Mouse (Mus musculus) urinary bladder, postnatal 10 days (tissue): ENCODE data around the gene Cacng2.

ENCODE experiments used
- DNase-seq: peaks from one replicate; pipeline ENCODE4 v3.0.0; 2022; ENCODE audit warnings: low spot score

Gene Cacng2

GRCm38 (mm10) chr15:78082149-78082548, 37.7 kb downstream of the Cacng2 start:
- no peak for DNase-seq

- DNase-seq = no peak
Measured at GRCm38 (mm10) chr15:78081384-78081783, 38.4 kb downstream of the Cacng2 start.

GRCm38 (mm10) chr15:78080326-78080725, 39.5 kb downstream of the Cacng2 start:
- DNase-seq = no peak

GRCm38 (mm10) chr15:78078776-78079628, 40.8 kb downstream of the Cacng2 start:
- DNase-seq = no peak

- DNase-seq = no peak
Measured at GRCm38 (mm10) chr15:78078206-78078605, 41.6 kb downstream of the Cacng2 start.

DNA sequence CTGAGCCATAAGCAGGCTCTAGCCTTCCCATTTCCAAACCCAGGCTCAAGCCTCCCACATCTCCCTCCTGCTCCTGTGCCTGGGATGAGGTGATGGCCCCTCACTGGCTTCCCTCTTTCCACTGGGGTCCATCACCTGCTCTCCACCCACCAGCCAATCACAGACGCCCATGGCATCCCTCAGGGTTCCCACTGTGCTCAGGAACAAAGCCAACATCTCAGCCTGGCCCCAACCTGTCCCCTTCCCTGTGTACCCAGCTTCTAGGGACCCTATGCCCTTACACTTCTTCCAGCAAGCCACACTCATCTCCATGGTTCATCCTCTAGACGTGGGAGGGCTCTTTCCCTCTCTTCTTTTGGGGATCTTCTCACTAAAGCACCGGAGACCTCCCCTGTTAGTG, 43.9 kb downstream of the Cacng2 start:
- DNase-seq = no peak

- no peak for DNase-seq
Measured at GRCm38 (mm10) chr15:78073109-78073508, 46.7 kb downstream of the Cacng2 start.

GRCm38 (mm10) chr15:78066475-78066874, 53.4 kb downstream of the Cacng2 start:
- DNase-seq = peak; percentile 26

DNA sequence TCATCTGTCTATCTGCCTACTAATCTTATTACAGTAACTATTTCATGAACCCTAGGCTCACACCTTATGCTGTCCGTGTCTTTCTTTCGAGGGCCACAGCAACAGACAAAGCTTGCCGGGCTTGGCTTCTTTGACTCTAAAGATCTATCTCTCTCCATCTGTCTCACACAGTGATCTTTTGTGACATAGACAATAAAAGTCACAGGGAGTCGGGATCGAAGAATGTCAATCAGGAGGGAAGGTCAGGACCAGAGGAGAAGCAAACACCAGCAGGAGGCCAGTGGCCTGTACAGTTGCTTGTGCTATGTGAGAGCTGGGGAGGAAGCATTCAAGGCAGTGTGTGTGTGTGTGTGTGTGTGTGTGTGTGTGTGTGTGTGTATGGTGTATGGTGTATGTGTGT, 54.3 kb downstream of the Cacng2 start:
- DNase-seq = no peak

- no peak for DNase-seq
Measured at GRCm38 (mm10) chr15:78064340-78064739, 55.5 kb downstream of the Cacng2 start.

DNA sequence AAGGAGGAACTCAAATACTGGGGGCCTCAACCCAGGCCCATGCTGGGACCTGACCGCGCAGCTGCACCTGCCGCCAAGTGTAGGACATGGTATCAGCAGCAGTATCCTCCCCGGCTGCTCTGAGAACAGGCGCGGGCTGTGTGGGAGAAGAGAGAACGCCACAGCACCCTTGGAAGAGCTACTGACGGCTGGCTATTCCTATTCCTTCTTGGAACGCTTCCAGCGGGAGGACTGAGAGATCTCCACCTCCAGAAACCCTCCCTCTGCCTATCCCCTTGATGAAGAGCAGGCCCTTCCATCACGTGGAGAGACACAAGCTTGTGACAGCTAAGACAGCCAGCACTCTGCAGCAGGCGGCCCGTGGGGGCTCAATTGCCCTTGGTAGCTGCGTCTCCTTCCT, 57.4 kb downstream of the Cacng2 start:
- no peak for DNase-seq

DNA sequence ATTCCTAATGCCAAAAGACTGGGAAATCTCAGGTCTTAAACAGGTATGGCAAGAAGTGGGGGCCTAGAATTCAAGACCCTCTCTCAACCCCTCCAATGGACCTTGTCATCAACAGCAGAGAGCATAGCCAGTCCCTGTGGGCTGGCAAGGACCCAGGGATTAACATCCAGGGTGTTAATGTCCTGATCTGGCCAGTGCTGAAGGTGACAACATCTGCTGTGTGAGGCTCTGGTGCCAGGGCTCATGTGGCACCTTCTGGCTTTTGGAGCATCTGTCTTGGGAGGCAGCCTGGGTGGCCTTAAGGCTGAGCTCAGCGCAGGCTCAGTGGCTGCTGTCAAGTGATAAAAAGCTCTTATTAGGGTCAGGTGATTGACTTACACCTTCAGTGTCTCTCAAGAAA, 62.9 kb downstream of the Cacng2 start:
- no peak for DNase-seq

DNA sequence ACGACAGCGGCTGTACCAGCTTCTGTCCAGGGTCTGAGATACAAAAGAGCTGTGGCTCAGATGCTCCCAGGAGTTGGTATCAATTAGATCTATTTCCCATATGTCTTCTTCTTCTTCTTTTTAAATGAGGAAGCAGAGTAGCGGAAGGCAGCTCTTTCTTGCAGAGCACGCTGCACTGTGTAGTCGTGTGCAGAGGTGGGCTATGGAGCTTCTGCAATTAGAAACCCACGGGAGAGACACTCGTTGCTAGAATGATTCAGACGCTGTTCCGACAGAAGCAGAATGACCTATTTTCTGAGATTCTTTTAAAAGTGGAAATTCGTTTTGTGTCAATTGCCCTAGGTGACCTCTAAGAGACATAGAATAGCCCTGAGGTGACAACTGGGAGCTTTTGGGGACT, 69.1 kb downstream of the Cacng2 start:
- no peak for DNase-seq

- DNase-seq = no peak
Measured at GRCm38 (mm10) chr15:78049933-78050332, 69.9 kb downstream of the Cacng2 start.

DNA sequence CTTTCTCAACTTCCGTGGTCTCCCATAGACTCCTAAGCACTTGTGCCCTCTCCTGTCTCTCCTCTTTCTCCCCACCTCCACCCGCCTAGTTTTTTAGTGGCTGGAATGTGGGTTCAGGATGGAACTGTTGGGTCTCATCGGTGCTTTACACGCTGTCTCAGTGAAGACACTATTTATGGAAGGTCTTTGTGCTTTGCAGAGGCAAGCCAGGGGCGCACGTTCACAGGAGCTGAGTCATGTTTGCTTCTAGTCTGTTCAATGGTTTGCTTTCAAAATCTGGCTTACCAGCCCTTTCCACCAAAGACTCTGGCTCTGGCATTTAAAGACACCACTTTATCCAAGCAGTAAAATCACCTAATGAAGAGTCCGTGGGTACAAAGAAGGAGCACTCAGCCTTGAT, 74.0 kb downstream of the Cacng2 start:
- no peak for DNase-seq

DNA sequence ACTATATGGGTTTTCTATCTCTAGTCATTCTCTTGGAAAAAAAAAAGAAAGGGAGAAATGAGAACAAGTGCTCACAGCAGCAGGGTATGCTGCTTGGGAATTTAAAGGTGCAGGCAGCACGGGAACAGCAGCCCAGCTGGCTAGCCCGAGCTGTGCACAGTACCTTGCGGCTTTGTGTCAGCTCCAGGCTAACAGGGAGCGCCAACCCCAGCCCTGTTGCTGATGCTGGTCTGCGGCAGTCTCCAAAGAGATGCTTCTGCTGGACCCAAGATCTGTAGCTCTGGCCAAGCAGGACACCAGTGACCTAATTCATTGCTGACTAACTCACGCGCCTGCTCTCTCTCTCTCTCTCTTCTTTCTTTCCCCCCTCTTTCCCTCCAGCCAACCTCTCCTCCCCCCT, 74.5 kb downstream of the Cacng2 start:
- no peak for DNase-seq

- no peak for DNase-seq
Measured at GRCm38 (mm10) chr15:78044826-78045225, 75.0 kb downstream of the Cacng2 start.

DNA sequence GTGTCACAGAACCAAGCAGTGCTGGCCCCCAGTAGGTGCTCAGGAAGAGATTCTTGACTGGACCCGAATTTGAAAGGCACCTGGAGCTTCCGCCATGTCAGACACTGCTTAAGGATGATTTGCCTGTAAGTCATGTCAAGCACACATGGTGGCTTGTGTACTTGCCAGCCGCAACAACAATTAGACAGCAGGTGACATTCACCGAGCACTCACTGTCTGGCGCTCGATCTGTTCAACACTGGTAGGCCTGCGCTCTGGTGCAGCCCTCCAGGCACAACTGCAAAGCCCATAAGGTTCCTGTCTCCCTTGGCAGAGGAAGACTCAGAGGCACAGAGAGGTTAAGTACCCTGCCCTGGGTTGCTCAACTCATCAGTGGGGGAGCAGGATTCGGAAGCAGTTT, 77.1 kb downstream of the Cacng2 start:
- no peak for DNase-seq

GRCm38 (mm10) chr15:78037626-78038025, 82.2 kb downstream of the Cacng2 start:
- no peak for DNase-seq

DNA sequence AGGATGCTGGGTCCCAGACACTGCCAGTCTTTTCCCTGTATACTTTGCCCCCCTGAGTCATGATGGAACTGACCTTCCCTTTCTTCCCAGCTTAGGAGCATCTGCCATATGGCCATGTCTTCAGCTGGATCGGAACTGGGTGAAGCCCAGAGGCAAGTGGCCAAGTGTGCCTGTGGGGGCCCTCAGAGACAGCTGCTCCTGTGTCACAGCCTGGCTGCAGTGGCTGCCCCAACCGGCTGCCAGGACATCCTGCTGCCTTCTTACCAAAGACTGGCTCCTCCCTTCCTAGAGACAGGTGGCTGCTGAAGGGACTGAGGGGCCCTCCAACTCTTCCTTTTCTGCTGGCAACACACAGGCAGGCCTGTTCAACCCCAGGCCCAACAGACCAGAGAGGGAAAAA, 83.2 kb downstream of the Cacng2 start:
- no peak for DNase-seq

DNA sequence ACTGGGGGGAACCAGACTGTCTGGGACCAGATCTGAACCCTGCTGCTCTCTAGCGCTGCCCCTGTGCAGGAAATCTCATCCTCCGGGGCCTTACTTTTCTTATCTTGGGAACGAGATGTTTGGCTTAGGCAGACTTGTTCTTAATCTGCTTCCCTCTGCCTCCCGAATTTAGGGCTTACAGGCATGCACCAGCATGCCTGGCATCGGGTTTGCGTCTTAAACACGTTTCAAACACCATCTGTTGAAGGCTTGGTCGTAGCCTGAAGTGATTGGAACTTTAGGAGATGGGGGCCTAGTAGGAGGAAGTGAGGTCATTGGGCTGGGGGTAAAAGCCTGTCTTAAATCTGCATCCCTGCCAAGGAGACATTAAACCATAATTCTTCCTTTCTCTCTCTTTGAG, 89.9 kb downstream of the Cacng2 start:
- no peak for DNase-seq

DNA sequence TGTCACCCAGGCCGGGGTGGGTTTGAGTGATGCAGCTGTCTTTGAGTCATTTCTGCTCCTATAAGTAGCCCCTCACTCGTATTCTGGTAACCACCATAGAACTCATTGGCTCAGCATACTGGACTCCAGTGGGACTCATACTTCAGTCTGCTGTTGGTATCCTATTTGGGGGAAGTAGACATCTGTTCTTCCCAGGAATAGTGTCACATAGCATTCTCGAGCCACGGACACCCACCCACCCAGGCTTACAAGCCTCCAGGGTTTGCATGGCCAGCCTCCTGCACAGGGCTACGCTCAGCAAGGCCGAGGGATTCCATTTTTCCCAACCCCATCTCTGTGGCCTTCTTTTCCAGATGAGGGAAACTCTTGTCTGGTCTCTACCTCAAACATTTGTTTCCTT, 93.3 kb downstream of the Cacng2 start:
- DNase-seq = no peak

- DNase-seq = no peak
Measured at GRCm38 (mm10) chr15:78024211-78024610, 95.6 kb downstream of the Cacng2 start.

GRCm38 (mm10) chr15:78014046-78014445, 105.8 kb downstream of the Cacng2 start:
- no peak for DNase-seq
